Mouse (Mus musculus): Measurements from ENCODE around the gene Wbp2nl.
A peak's percentile ranks its signal among the peaks of the same experiment; 100 is the strongest.
"Not testable (repeated sequence)": the region's sequence is repeated elsewhere in the genome, so short reads cannot be mapped to it uniquely, and the experiment has no call there.

Gene Wbp2nl

DNA sequence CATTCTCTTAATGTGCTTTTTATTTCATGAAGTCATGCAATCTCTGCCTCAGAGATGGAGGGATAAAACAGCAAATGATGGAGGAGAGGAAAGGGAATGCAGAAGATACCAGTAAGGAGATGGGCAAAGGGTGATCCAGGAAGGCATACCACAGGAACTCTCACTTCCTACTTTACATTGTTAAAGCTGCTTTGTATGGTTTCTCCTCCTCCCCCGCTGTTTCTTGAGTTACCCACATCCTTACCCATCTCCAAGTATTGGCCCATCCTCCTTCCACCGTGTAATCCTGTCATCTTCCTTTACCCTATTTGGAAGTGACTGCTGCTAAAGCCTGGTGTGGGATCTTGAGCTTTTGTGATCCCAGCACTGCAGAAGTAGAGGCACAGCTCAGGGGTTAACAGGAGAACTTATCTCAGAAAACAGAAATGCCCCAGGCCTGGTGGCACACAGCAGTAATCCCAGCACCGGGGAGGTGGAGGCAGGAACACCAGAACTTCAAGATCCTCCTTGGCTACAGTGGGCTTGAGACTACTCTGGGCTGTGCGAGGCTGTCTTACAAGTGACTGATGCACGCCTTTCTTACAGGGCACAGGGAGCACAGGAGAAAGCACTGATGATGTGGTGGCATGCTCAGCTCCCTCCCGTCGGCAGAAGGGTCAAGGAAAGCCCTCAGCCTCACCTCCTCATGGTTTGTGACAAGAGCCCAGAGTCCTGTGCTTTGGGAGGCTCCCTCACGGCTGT is 49.7 kb downstream of the Wbp2nl start:
- no peak for DNase-seq (ENCODE audit: low read depth)

DNA sequence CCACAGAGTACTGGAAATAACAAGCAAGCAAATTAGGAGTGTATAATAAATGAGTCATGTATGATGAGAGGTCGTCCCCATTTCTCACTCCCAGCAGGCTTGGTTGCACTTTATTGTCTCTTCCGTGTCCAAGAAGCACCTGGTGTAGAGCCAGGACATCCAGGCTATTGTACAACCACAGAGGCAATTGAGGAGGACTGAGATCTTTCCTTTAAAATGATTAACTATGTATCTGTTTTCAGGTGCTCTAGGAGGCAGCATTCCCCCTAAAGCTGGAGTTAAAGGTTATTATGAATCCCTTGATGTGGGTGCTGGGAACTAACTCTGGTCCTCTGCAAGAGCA is 50.2 kb downstream of the Wbp2nl start:
- DNase-seq (ENCODE audit: low read depth), result no peak

GRCm38 (mm10) chr15:82350349-82350748 is 51.6 kb downstream of the Wbp2nl start:
- no peak for DNase-seq (ENCODE audit: low read depth)

DNA sequence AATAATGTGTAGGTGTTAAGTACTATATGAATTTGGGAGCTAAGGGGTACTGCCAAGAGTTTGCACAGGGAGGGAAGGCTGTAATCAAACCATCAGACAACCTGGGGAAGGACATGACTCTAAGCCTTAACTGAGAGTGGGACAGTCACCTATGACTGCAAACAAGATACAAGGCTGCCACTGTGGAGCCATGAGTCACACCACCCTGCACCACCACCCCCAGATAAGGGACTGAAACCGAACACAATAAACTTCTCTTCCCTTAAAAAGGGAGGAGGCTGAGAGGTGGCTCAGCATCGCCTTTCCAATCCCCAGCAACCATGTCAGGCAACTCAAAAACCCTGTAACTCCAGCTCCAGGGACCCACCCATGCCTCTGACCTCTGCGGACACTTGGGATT is 52.7 kb downstream of the Wbp2nl start:
- no peak for DNase-seq (ENCODE audit: low read depth)

- DNase-seq (ENCODE audit: low read depth), result no peak
Observed at GRCm38 (mm10) chr15:82353078-82353744, 54.5 kb downstream of the Wbp2nl start.

GRCm38 (mm10) chr15:82353745-82354113 is 55.0 kb downstream of the Wbp2nl start:
- no peak for DNase-seq (ENCODE audit: low read depth)

DNA sequence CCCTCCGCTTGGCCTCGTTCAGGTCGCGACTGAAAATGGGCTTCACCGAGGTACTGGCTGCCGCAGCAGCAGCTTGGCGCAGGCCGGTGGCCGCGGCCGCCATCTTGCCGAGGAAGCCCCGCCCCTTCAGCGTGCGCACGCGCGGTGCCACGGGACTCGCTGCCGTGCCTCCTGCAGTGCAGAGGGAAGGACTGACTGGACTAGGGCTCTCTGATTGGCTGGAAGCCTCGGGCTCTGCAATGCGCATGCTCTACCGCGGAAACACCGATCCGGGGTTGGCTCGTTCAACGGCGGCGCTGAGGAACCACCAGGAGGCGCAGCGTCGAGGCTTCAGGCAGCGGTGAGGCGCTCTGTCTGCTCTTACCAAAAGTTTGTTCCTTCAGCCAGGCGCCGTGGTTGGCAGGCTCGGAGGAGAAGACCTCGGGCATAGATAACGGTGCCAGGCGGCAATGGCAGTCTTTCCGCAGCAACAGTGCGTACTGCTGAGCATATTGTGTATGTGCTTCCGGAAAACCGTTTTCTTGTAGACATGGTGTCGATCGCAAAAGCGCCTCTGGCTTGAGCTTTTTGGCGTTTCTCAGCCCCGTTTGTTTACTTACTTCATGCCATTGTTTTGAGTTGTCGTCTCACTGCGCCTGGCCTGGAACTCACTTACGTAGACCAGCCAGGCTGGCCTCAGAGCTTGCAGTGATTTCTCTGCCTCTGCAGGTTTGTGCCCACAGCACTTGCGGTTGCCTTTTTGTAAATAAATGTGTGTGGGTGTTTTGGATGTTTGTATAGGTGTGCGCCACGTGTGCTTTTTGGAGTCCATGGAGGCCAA is 55.6 kb downstream of the Wbp2nl start, which contains the start of gene Ndufa6:
Gene Ndufa6 (minus strand): TSS at position 197 of the 820 bp plus-strand sequence.
- DNase-seq (ENCODE audit: low read depth), result peak; percentile 99

GRCm38 (mm10) chr15:82358431-82359260 is 59.9 kb downstream of the Wbp2nl start:
- no peak for DNase-seq (ENCODE audit: low read depth)

GRCm38 (mm10) chr15:82361459-82362018 is 62.8 kb downstream of the Wbp2nl start:
- no peak for DNase-seq (ENCODE audit: low read depth)

DNA sequence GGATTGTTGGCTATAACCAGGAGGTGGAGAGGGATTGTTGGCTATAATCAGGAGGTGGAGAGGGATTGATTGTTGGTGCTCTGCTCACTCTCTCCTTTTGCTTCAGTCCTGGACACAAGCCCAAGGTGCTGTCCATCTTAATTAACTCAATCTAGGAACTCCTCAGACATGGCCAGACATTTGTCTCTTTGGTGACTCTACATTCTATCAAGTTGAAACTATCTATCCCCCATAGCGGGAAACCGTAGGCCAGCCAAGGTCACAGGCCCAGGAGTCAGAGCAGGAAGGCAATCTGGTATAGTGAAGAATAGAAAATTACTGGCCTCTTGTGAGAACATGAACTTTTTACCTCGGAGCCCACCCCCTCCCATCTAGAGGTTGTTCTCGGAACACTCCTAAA is 63.5 kb downstream of the Wbp2nl start:
- no peak for DNase-seq (ENCODE audit: low read depth)

DNA sequence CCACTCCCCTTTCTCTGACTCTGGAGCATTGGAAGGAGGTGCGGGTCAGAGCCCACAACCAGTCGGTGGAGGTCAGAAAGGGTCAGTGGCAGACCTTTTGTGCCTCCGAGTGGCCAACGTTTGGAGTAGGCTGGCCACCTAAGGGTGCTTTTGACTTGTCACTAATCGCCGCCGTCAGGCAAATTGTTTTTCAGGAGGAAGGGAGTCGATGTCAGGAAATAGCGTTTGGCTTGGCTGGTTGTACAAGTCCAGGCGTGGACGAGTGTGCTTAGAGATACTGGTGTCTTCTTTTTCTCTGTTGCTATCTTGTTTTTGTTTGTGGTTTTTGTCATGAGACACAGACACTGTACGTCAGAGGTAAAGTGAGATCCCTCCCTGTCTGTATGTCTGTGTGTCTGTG is 65.0 kb downstream of the Wbp2nl start:
- not testable (repeated sequence) for DNase-seq (ENCODE audit: low read depth)

Measured in fibroblast of lung, adult 2 months (primary cell).